Mouse (Mus musculus) liver, embryonic 14.5 days (tissue): ENCODE measurements around the gene Psip1. TPM values are rescaled to one million over a fixed set of nuclear protein-coding genes. Genes with fewer than 3 reads are reported as not detected.
"Not testable (repeated sequence)": the region's sequence is repeated elsewhere in the genome, so short reads cannot be mapped to it uniquely, and the experiment has no call there.

Experiments
- ATAC-seq: fragments of 200-750 bp; cut with Nextera tagmentation; 2 replicates; pipeline ENCODE4 v1.8.0; 2017; ENCODE audit warnings: moderate number of reproducible peaks, mild to moderate bottlenecking, moderate library complexity; ENCODE audit not compliant: insufficient read depth
- DNase-seq, 3 experiments: peaks; one replicate each; pipeline ENCODE4 v3.0.0-alpha.2; 2012 to 2013; ENCODE audit warnings: low read depth in 3 of 3, low spot score in 3 of 3
- H3K27ac ChIP-seq: fragments of 300-500 bp; sonication (generic); 2 replicates; pipeline ENCODE4 v1.5.1; 2014; ENCODE audit warnings: moderate library complexity, mild to moderate bottlenecking, control low read depth, inconsistent platforms
- H3K27me3 ChIP-seq: fragments of 300-500 bp; sonication (generic); 2 replicates; pipeline ENCODE4 v1.6.1; 2014; ENCODE audit warnings: mild to moderate bottlenecking, low read length, moderate library complexity; ENCODE audit not compliant: control insufficient read depth, insufficient read depth
- H3K36me3 ChIP-seq: fragments of 300-500 bp; sonication (generic); replicated peaks from 2 replicates; pipeline ENCODE4 v1.6.1; 2014; ENCODE audit warnings: low read depth; ENCODE audit not compliant: control insufficient read depth, insufficient read depth
- H3K4me1 ChIP-seq, 2 experiments: fragments of 200-500 bp in 1 of 2; fragments of 300-500 bp in 1 of 2; sonication (generic) in 1 of 2; replicated peaks; 2 replicates each; pipeline ENCODE4 v1.6.1; 2012 to 2014; ENCODE audit warnings: antibody characterized with exemption in 1 of 2, inconsistent platforms in 1 of 2, low read length in 1 of 2; ENCODE audit not compliant: control insufficient read depth in 2 of 2, insufficient read depth in 2 of 2
- H3K4me2 ChIP-seq: fragments of 300-500 bp; sonication (generic); 2 replicates; pipeline ENCODE4 v1.6.1; 2014; ENCODE audit warnings: low read depth, mild to moderate bottlenecking, control low read depth, moderate library complexity
- H3K4me3 ChIP-seq, 2 experiments: fragments of 200-500 bp in 1 of 2; fragments of 300-500 bp in 1 of 2; sonication (generic) in 1 of 2; 2 replicates each; pipeline ENCODE4 v1.5.1; 2012 to 2014; ENCODE audit warnings: low read depth in 2 of 2, low read length in 2 of 2, mild to moderate bottlenecking in 2 of 2, control low read depth in 1 of 2, inconsistent platforms in 1 of 2, moderate library complexity in 1 of 2; ENCODE audit not compliant: insufficient read depth in 1 of 2
- H3K9ac ChIP-seq: fragments of 300-500 bp; sonication (generic); replicated peaks from 2 replicates; pipeline ENCODE4 v1.6.1; 2014; ENCODE audit warnings: mild to moderate bottlenecking, control low read depth, moderate library complexity
- H3K9me3 ChIP-seq: fragments of 300-500 bp; sonication (generic); 2 replicates; pipeline ENCODE4 v1.6.1; 2016; ENCODE audit warnings: low read length, mixed read lengths; ENCODE audit not compliant: control insufficient read depth
- CTCF ChIP-seq: IDR thresholded peaks from 2 replicates; pipeline ENCODE4 v1.5.1; 2016; ENCODE audit warnings: antibody characterized with exemption, low read depth, control low read depth
- EP300 ChIP-seq: IDR thresholded peaks from 2 replicates; pipeline ENCODE4 v1.6.1; 2016; ENCODE audit warnings: antibody characterized with exemption, low read depth
- WGBS: fragments of 180-500 bp; shearing (Covaris S2); extraction: QIAGEN DNeasy Blood & Tissue Kit; methylation state at CpG from one replicate; pipeline ENCODE4 v1.1.7; 2014; ENCODE audit not compliant: insufficient replicate concordance; 5-methylcytosine and 5-hydroxymethylcytosine counted together
- polyA plus RNA-seq, 2 experiments: library from polyadenylated mRNA; depleted of rRNA in 1 of 2; stranded (reverse) in 1 of 2; unstranded in 1 of 2; fragments of >200 nt; fragmentation: Nextera tagmentation in 1 of 2; extraction: Ambion mirVana in 1 of 2; gene quantifications; 2 replicates each; pipeline versions ENCODE4 v1.2.1 to v1.2.3; 2012 to 2014

Gene Psip1
- polyA plus RNA-seq (2012; rRNA removed) = 22.1 and 41.4 TPM in 2 replicates
- polyA plus RNA-seq (2014; fragmentation: Nextera tagmentation; extraction: Ambion mirVana) = 54.7 and 60.4 TPM in 2 replicates

DNA sequence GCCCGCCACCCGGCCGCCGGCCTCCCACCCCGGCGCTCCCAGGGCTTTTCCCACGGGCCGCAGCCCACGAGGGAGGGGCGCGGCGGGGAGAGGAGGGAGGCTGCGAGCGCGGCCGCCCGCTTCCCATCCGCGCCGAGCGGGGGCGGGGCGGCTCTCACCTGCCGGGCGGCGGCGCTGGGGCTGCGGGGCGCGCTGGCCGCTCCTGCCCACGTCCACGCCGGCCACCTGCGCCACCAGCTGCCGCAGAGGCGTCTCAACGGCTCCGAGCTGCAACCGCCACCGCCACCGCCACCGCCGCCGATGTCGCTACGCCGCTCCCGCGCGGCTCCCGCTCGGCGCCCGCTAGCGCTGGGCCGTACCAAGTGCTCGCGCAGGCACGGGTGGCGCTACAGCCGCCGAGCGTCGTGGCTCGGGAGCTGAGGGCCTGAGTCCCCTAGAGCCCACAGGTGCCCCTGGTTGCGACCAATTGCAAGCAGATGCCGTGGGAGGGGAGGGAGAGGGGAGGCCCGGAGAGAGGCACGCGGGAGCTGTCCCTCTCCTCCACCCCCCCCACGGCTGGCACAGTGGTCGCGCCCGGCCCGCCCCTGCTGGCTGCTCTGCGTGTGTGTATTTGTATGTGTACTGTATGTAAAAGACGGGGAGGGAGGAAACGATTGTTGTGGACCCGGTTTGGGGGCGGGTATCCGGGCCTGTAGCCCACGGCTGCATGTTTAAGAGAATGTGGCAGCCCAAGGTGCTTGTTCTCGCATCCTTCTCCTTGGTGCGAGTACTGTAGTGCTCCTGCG, at the start of gene Psip1:
TSS of gene Psip1 (minus strand) at position 343 of the 785 bp plus-strand sequence.
- under 1% methylated on average over 65 of the region's 86 CpGs for WGBS
- Histone ChIP-seq H3K27ac (peak within 1 kb of the TSS; percentile 88), H3K9me3 (no peaks in the 10 kb centered on the region), H3K27me3 (no peaks in the 10 kb centered on the region), H3K9ac (peak within 1 kb of the TSS; percentile 88), H3K36me3 (peaks cover 21% of the 10 kb centered on the region), H3K4me3 (peak within 1 kb of the TSS; percentile 81 to 90), H3K4me1 (peaks cover 0 to 13% of the 10 kb centered on the region in 2 experiments; a peak in 3 of 4 replicates), H3K4me2 (peak within 1 kb of the TSS; percentile 87)
- DNase-seq (peak; percentile 66 to 75 (median 69)), ATAC-seq (peak; percentile 86)
- TF ChIP-seq CTCF (peak; percentile 66), EP300 (no peak)

DNA sequence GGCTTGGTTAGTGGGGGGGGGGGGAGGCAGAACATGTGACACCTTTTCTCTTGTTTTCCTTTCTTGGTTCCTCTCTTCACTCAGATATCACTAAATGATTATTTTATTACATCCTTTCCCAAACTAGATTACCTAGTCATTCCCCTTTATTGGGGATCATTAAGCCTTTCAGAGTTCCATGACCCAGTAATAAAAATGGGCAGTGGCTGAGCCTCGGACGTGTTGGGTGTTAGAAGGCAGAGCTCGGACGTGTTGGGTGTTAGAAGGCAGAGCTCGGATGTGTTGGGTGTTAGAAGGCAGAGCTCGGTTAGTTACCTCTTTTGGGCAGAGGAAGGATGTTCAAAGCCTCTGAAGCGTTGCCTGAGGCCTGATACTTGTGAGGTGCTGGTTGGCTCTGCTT, 47.8 kb upstream of the Psip1 start:
- WGBS = 72% methylated on average over 7 of the region's 7 CpGs
- Histone ChIP-seq H3K36me3 (no peaks in the 10 kb centered on the region), H3K4me3 (no peak overlapping the region), H3K27me3 (no peaks in the 10 kb centered on the region), H3K27ac (no peak overlapping the region), H3K4me2 (no peak overlapping the region), H3K4me1 (no peaks in the 10 kb centered on the region; a peak in 2 of 4 replicates), H3K9ac (no peak overlapping the region), H3K9me3 (no peaks in the 10 kb centered on the region)
- ATAC-seq (no peak), DNase-seq (no peak)
- TF ChIP-seq EP300 (no peak), CTCF (no peak)

DNA sequence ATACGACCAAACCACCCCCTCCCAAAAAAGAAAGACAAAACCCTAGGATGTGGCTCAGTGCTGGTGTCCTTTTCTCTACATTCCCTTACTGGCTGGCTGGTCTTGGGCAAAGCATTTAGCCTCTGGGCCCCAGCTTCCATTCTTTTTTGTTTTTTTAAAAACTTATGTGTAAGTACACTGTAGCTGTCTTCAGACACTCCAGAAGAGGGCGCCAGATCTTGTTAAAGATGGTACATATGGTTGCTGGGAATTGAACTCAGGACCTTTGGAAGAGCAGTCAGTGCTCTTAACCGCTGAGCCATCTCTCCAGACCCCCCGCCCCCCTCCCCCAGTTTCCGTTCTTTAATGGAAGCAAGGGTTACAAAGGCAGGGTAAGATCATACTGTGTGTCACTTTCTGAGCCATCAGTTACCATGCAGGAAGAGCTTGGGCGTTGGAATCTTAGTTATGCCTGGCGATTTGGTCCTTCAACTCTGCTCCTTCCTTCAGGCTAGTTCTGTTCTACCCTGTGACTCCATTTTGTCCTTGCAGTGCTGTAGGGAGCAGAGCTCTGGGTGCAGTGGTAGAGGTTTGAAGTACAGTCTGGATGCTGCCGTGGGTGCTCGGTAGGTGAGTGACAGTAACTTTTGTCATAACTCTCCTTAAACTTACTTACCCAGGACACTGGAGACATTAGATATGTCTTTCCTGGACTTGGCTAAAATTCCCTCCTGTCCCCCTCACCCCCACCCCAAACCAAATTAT, 47.1 kb upstream of the Psip1 start:
- TF ChIP-seq EP300 (no peak), CTCF (peak; percentile 46)
- 64% methylated on average over 9 of the region's 9 CpGs for WGBS
- no peak overlapping the region for H3K9ac ChIP-seq
- H3K27ac ChIP-seq = no peak overlapping the region
- no peaks in the 10 kb centered on the region for H3K27me3 ChIP-seq
- no peak overlapping the region for H3K4me2 ChIP-seq
- no peaks in the 10 kb centered on the region for H3K36me3 ChIP-seq
- no peak overlapping the region for H3K4me3 ChIP-seq
- no peaks in the 10 kb centered on the region; a peak in 2 of 4 replicates for H3K4me1 ChIP-seq
- DNase-seq = no peak
- no peak for ATAC-seq
- H3K9me3 ChIP-seq = no peaks in the 10 kb centered on the region

GRCm38 (mm10) chr4:83530060-83530459, 43.8 kb upstream of the Psip1 start:
- H3K27me3 ChIP-seq, ATAC-seq, DNase-seq, H3K4me2 ChIP-seq, H3K4me3 ChIP-seq, H3K27ac ChIP-seq, H3K36me3 ChIP-seq, H3K9me3 ChIP-seq, H3K9ac ChIP-seq: not testable (repeated sequence)
- peaks cover 8 to 12% of the 10 kb centered on the region in 2 experiments for H3K4me1 ChIP-seq
- WGBS = 82% methylated on average over 4 of the region's 4 CpGs
- peak; percentile 15; the same call in 1 of the 2 replicates for TF ChIP-seq CTCF

- ATAC-seq (no peak), DNase-seq (peak; percentile 52 to 57 (median 56))
- no peak overlapping the region for H3K4me2 ChIP-seq
- H3K27me3 ChIP-seq = no peaks in the 10 kb centered on the region
- H3K27ac ChIP-seq = no peak overlapping the region
- no peak overlapping the region for H3K4me3 ChIP-seq
- H3K36me3 ChIP-seq = no peaks in the 10 kb centered on the region
- H3K9me3 ChIP-seq = no peaks in the 10 kb centered on the region
- H3K9ac ChIP-seq = no peak overlapping the region
- TF ChIP-seq EP300 (no peak), CTCF (peak; percentile 75)
- peaks cover 13 to 15% of the 10 kb centered on the region in 2 experiments for H3K4me1 ChIP-seq
Observed at GRCm38 (mm10) chr4:83527921-83528320, 41.7 kb upstream of the Psip1 start.
